Mouse (Mus musculus) ZHBTc4 (cell line): ENCODE results near the gene Elmo1.

Experiments
- DNase-seq: peaks from one replicate; pipeline ENCODE4 v3.0.0-alpha.2; 2011; ENCODE audit warnings: low read depth, low spot score

Elmo1 gene

DNA sequence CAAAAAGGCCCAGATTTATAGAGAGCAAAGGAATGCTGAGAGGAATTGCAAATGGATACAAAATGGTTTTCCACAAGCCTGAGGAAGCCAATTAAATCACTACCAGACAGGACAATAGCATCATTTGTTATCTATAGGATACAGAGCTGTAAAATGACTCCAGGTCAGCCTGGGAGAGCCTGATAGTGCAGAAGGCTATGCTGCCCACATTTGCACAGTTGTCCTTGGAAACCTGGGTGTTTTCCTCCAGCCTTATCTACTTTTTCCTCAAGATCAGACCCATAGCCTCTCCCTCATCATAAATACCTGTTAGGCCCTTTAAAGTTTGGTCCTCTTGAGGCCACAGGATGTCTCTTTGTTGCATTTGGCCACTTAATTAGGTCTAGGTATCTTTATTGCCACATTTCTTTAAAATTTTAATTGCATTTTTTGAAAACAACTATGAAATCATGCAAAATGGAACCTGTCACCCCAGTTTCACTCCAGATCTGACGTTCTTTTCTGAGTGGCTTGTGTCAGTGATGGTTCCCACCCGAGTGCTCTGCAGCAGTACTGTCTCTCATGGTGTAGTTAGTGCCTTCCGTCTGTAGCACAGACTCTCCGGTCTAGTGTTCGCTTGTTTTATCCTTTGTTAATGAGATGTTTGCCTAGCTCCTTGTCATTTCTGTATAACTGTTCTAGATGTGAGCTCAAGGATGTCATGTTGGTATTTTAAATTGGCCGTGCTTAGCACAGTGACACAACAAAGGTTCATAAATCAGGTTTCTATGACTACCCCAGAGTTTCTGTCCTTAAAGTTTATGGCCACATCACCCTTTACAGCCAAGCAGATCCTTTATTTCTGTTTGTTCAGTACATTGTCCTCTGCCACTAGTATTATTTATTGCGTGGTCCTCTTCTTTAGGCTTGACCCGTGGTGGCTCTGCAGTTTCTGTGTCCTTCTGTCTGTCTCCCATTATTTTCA is 167.4 kb downstream of the Elmo1 start:
- no peak for DNase-seq

- DNase-seq = peak; percentile 42
Measured at GRCm38 (mm10) chr13:20263173-20263572, 172.8 kb downstream of the Elmo1 start.

DNA sequence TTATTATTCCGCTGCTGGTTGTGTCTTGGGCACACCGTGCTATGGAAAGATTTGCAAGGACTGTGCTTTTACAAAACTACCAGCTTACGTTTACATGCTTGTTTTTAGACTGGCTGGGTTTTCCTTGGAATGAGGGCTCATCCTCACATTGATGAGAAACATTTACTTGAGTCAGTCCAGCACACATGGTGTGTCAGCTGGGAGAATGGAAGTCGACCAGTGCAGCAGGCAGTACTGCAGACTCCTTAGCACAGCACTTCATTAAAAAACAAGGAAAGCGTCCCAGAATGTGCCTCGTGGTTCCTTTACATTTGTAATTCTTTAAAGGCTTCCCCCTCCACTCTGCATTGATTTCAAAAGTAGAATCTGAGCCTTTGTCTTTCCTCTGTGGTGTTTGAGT is 179.8 kb downstream of the Elmo1 start:
- no peak for DNase-seq

GRCm38 (mm10) chr13:20271799-20272198 is 181.4 kb downstream of the Elmo1 start:
- no peak for DNase-seq

- DNase-seq = peak; percentile 44
Measured at GRCm38 (mm10) chr13:20272562-20272961, 182.2 kb downstream of the Elmo1 start.

- DNase-seq = no peak
Measured at GRCm38 (mm10) chr13:20279889-20280288, 189.5 kb downstream of the Elmo1 start.

GRCm38 (mm10) chr13:20283891-20284290 is 193.5 kb downstream of the Elmo1 start:
- no peak for DNase-seq

DNA sequence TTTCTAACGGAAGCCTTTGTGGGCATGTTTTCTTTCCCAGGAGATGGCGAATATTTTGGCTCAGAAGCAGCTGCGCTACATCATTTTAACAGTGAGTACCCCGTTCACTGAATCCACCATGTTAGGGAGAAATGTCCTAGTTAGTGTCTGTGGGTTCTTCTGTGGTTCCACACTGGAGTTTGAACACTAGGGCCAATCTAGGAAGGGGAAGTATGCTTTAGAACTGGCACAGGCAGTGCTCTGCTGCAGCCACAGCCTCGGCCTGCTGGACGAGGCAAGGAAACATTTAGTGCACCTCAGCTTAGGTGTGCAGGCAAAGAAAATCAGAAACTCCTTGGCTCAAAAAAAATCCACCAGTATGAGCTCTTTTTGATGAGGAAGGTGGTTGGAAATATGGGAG is 196.3 kb downstream of the Elmo1 start:
- DNase-seq = no peak

DNA sequence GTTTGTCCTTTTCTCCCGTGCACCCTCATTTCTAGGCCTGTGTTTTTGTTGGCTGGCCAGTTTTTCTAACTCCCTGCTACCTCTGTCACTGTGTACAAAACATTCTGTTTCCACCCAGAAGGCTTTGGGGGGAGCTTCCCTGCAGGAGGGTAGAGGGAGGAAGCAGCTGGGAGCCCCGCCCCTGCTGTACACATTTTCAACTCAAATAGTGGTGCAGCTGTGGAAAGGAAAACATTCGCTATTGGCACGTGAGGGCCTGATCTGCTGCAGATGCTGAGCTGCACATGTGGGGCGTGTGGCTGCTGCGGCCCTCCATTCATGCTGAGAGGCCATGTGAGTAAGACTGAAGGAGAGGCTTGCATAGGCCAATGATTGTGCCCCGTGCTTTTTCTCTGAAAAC is 198.0 kb downstream of the Elmo1 start:
- no peak for DNase-seq

DNA sequence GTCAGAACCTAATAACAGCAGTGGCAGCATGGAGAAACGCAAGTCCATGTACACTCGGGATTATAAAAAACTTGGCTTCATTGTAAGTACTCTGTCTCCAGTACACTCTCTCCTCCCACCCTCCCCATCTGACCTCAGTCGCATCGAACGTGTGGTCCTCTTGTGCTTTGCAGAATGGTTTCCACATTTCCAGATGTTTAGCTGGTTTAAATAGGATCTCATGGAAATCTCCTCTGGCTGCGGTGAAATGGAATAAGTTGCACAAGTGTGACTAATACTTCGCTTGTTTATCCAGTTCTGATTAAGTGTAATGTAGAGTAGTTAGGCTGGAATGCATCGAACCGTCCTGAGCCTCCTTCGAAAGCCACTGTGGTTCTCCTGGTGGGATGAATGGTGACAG is 200.0 kb downstream of the Elmo1 start:
- DNase-seq = no peak

GRCm38 (mm10) chr13:20292348-20292747 is 202.0 kb downstream of the Elmo1 start:
- DNase-seq = peak; percentile 52

DNA sequence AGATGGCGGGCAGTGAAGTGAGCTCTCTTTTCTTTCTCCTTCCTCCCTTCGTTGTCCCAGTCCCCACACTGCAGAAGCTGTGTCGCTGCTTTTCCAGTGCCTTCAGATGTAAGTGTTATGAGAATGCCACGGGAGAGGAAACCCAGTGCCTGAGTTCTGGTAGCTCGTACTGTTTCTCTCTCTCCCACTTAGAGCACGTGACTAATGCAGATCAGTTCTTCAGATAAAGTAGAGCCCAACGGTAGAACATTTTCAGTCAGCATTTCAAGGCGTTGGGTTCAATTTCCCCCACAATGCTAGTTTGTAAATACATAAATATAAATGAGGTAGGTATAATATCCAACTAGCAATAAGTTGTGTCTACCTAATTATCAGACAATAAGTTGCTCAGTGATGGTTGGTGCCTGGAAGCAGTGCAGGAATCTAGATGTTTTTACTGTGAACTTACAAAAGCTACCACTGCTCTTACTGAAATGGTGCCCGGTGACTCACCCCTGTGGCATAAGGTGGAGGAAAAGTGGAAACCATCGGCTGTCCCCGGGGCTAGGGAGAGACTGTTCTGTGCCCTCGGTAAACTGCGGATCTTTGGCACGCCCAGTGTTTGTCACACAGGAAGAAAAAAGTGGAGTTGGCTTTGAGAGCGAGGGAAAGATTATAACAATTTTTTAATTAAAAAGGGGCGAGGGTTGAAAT is 205.0 kb downstream of the Elmo1 start:
- DNase-seq = no peak

DNA sequence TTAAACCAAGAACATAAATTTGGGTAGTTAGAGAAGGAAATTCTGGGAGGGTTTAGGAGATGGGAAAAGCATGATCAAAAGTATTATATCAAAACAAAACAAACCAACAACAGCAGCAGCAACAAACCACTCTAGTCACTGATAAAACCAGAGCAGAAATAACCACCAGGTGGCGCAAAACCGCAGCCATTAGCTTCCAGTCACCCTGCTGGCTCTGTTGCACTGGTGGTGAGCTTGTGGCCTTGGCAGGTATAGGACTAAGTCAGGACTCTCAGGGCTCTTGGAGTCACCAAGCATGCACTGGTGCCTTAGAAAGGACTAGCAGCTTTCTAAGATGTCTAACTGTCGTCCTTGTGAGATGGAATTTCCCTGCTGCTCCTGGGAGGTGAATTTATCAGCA is 207.4 kb downstream of the Elmo1 start:
- DNase-seq = peak; percentile 75

GRCm38 (mm10) chr13:20299424-20299823 is 209.0 kb downstream of the Elmo1 start:
- peak; percentile 74 for DNase-seq

DNA sequence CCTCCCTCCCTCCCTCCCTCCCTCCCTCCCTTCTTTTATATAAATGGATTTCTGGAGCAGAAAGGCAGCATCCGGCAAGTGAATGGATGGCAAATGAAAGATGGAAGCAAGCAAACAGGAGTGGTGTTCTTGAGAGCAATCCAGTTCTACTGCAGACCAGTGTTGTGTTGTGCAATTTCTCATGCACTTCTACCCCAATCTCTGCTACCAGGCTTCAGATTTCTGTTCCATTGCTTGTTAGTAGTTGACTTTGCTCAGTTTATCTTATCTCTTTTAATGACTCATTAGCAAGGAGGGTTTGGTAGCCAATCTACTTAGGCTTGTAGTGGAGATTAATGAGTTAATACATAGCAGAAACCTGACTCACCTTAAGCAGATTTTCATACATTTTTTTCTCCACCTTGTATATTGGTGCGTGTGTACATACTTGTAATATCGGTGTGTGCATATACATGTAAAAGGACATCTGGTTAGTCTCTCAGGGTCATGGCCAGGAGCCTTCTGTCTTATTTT is 209.7 kb downstream of the Elmo1 start:
- no peak for DNase-seq

DNA sequence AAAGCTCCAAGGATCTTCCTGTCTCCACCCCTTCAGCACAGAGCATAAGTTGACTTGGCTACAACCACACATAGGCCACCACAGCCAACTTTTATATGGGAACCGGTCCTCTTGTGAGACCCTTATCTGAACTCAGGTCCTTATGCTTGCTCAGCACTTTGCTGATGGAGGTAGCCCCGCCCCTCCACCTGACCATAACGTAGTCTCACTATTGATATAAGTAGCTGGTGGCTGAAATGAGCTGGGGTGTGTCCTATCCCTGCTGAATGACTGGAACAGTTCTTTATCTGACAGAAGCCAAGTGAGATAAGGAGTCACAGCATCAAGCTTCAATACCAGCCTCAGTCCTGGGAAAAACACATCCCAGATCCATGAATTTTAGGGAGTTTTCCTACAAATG is 210.2 kb downstream of the Elmo1 start:
- no peak for DNase-seq

DNA sequence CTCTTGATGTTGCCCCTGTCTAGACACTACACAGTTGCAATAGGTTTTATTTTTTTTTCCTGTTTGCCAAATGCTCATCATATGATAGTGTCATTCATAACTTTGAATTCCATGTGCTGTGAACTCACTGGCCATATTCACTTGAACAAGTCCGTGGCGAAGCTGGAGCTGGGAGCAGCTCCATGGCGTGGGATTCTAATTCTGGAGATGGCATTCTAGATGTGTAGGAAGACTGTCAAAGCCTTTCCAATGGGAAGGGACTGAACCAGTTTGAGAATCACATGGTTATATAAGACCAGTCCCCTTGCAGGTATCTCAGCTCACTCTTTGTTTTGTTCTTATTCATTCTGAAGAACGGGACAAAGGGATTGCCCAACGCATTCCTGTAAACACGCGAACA is 211.4 kb downstream of the Elmo1 start:
- DNase-seq = no peak

DNA sequence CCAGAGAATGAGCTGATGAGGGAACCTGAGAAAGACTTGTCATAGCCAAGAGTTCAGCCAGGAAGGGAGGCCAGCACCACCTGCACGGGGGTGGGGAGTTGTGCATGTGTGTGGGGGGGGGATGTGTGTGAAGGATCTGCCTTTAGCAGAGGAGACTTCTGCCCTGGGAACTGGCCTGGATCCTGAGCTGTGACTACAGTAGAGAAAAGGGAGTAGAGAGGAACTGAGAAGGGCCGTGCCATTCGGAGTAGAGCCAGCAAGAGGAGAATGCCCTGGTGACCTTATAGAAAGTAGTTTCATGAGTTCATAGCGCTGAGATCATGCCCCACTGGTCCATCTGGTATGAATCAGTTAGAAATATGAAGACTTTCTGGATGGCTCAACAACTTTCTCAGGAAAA is 215.2 kb downstream of the Elmo1 start:
- DNase-seq = no peak

DNA sequence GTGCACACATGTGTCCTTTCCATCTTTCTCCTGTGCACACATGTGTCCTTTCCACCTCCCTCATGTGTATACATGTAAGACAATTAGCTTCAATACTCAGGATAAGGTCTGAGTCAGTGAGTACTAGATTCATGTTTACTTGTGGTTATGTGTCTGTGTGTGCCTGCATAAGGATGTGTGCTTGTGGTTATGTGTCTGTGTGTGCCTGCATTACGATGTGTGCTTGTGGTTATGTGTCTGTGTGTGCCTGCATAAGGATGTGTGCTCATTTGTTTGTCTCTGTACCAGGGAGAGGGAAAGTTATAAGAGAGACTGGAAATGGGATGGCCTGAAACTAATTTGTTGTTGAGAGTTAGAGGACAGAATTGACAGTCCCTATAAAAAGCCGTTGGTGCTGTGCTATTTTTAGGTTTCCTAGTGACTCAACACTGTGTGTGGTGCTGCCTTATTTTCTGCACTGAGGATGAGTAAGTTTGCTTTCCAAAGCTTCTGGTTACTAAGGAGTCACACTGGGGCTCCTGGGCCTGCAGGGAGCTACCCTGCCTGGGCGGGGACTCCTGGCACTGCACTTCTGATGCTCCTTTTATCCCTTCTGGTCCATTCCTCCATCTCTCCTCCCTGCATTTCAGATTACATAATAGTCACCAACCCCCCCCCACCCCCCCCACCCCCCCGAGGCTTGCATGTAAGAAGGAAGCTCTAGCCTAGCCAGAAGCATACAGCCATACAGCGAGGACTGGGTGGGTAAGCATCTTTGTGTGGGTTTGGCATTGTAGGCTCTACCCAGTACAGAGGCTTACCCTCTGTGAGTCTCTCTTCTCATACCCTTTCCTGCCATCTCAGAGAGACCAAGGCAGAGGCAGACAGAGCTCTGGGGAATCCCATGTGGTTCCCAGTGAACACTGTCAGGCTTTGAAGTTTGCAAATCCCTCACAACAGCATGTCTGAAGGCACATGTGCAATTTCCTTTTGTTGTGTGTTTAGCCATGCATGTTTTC is 216.1 kb downstream of the Elmo1 start:
- no peak for DNase-seq

GRCm38 (mm10) chr13:20307381-20307780 is 217.0 kb downstream of the Elmo1 start:
- DNase-seq = no peak

DNA sequence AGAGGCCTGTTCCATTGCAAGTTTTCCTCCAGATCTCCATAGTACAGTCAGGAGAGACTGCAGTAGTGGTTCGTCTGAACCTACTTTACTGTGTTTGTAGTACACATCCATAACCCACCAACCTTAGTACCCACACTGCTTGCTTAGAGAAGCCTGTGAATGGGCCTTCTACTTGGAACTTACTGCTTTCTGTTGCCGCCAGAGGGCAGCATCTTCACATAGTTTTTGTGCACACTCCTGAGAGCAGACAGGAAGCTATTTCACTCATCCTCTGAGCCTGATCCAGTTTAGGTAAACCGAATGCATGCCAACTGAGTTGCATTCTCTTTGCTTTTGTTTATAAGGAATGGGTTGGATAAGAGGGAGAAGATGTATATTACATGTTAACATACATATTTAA is 221.2 kb downstream of the Elmo1 start:
- peak; percentile 86 for DNase-seq
